Mouse (Mus musculus) kidney, postnatal 36 days (tissue): Measurements from ENCODE around the gene Srp14.

ENCODE experiments used
- DNase-seq, 2 experiments: peaks; one replicate each; pipeline ENCODE4 v3.0.0; 2021 to 2022; ENCODE audit warnings: mixed read lengths in 2 of 2

The Srp14 gene

GRCm38 (mm10) chr2:118490241-118491091 is 11.0 kb upstream of the Srp14 start:
- DNase-seq, result peak; percentile 84 to 89

GRCm38 (mm10) chr2:118487806-118488205 is 8.3 kb upstream of the Srp14 start:
- peak; percentile 35 to 67 for DNase-seq

GRCm38 (mm10) chr2:118486933-118487332 is 7.4 kb upstream of the Srp14 start:
- DNase-seq, result peak; percentile 84 to 94

- DNase-seq, result no peak
These were observed 5.9 kb upstream of the Srp14 start for GRCm38 (mm10) chr2:118485415-118485814.

- DNase-seq, result no peak
These were observed 4.9 kb upstream of the Srp14 start for GRCm38 (mm10) chr2:118484386-118484898.

- DNase-seq, result no peak
These were observed 3.5 kb upstream of the Srp14 start for GRCm38 (mm10) chr2:118483032-118483431.

- no peak for DNase-seq
These were observed 1.4 kb upstream of the Srp14 start for GRCm38 (mm10) chr2:118480886-118481285.

GRCm38 (mm10) chr2:118478833-118479549 is 520 bp downstream of the Srp14 start:
- DNase-seq, result peak in 1 of 2 experiments; percentile 8

- no peak for DNase-seq
These were observed 11.2 kb downstream of the Srp14 start for GRCm38 (mm10) chr2:118468354-118468753.

GRCm38 (mm10) chr2:118466601-118467000 is 12.9 kb downstream of the Srp14 start:
- DNase-seq, result no peak

- no peak for DNase-seq
These were observed 13.6 kb downstream of the Srp14 start for GRCm38 (mm10) chr2:118465894-118466293.

GRCm38 (mm10) chr2:118464450-118464849 is 15.1 kb downstream of the Srp14 start:
- DNase-seq, result no peak

GRCm38 (mm10) chr2:118463480-118463879 is 16.0 kb downstream of the Srp14 start:
- no peak for DNase-seq

GRCm38 (mm10) chr2:118461480-118462165 is 17.9 kb downstream of the Srp14 start:
- DNase-seq, result no peak

GRCm38 (mm10) chr2:118457463-118458261 is 21.8 kb downstream of the Srp14 start:
- DNase-seq, result no peak

- no peak for DNase-seq
These were observed 22.5 kb downstream of the Srp14 start for GRCm38 (mm10) chr2:118457029-118457428.

- no peak for DNase-seq
These were observed 28.5 kb downstream of the Srp14 start for GRCm38 (mm10) chr2:118451056-118451455.

- no peak for DNase-seq
These were observed 31.3 kb downstream of the Srp14 start for GRCm38 (mm10) chr2:118448181-118448580.

GRCm38 (mm10) chr2:118445696-118446674 is 33.5 kb downstream of the Srp14 start:
- DNase-seq, result peak in 1 of 2 experiments; percentile 10

- DNase-seq, result no peak
These were observed 36.8 kb downstream of the Srp14 start for GRCm38 (mm10) chr2:118442723-118443122.

GRCm38 (mm10) chr2:118442172-118442571 is 37.3 kb downstream of the Srp14 start:
- DNase-seq, result no peak
